Mouse (Mus musculus) colon, adult 2 months (tissue): ENCODE measurements around the gene Dhx34. TPM values are rescaled to one million over a fixed set of nuclear protein-coding genes. Genes with fewer than 3 reads are reported as not detected.

Source experiments
- polyA plus RNA-seq: library from polyadenylated mRNA; depleted of rRNA; stranded (reverse); fragments of >200 nt; gene quantifications from 2 replicates; pipeline ENCODE4 v1.2.3, GENCODE M21; 2012; rRNA removed

Gene Dhx34
- 38.2 and 46.5 TPM in 2 replicates for polyA plus RNA-seq

GRCm38 (mm10) chr7:16221582-16222272 lies at the start of gene Dhx34:
Dhx34 (minus strand) TSS chr7:16222037.

GRCm38 (mm10) chr7:16259110-16259590 lies 37.3 kb upstream of the Dhx34 start, which contains the start of gene C5ar1:
C5ar1 (minus strand) TSS chr7:16259540.

GRCm38 (mm10) chr7:16244067-16244466 lies 22.2 kb upstream of the Dhx34 start, which contains the start of gene C5ar2:
C5ar2 (minus strand) TSS chr7:16244154.

GRCm38 (mm10) chr7:16174597-16175541 lies 47.0 kb downstream of the Dhx34 start, which contains the start of gene Meis3:
Meis3 (plus strand) TSS chr7:16175090.

Other genes with a start within 250 kb of the Dhx34 start
- 13.0 and 17.7 TPM in 2 replicates for gene Bicra, start 174.1 kb downstream of the Dhx34 start, polyA plus RNA-seq
- 0.05 TPM in 1 of 2 replicates, not detected in the other for gene Zfp541, start 160.2 kb downstream of the Dhx34 start, polyA plus RNA-seq
- 173 and 226 TPM in 2 replicates for gene Napa, start 123.6 kb downstream of the Dhx34 start, polyA plus RNA-seq
- 32.0 and 39.2 TPM in 2 replicates for gene Kptn, start 102.1 kb downstream of the Dhx34 start, polyA plus RNA-seq
- gene Slc8a2, start 92.2 kb downstream of the Dhx34 start, polyA plus RNA-seq = 4.7 and 4.8 TPM in 2 replicates
- 31.7 and 39.9 TPM in 2 replicates for gene Meis3, start 46.9 kb downstream of the Dhx34 start, polyA plus RNA-seq
- gene C5ar2, start 22.1 kb upstream of the Dhx34 start, polyA plus RNA-seq = 0.50 and 0.75 TPM in 2 replicates
- 15.0 and 18.4 TPM in 2 replicates for gene C5ar1, start 37.5 kb upstream of the Dhx34 start, polyA plus RNA-seq
- gene Inafm1, start 51.6 kb upstream of the Dhx34 start, polyA plus RNA-seq = 131 and 153 TPM in 2 replicates
- gene Ccdc9, start 64.8 kb upstream of the Dhx34 start, polyA plus RNA-seq = 51.1 and 51.3 TPM in 2 replicates
- 33.1 and 34.1 TPM in 2 replicates for gene Bbc3, start 86.4 kb upstream of the Dhx34 start, polyA plus RNA-seq
- gene Sae1, start 165.8 kb upstream of the Dhx34 start, polyA plus RNA-seq = 25.3 and 26.1 TPM in 2 replicates
- 37.3 and 41.9 TPM in 2 replicates for gene Zc3h4, start 178.9 kb upstream of the Dhx34 start, polyA plus RNA-seq
- gene Tmem160, start 230.7 kb upstream of the Dhx34 start, polyA plus RNA-seq = 151 and 215 TPM in 2 replicates